Comparison of ENCODE assay signal across 8 mouse cellular contexts in genomic region chr10:82876076-82876796, GRCm38 (mm10). TPM values are rescaled to one million over a fixed set of nuclear protein-coding genes. Genes with fewer than 3 reads are reported as not detected.
DNase-seq lines count a peak whose midpoint lies in the region; ATAC-seq and TF ChIP-seq lines count a peak whose summit lies in the region.

No protein-coding gene starts in this region.

- no peak for TF ChIP-seq POLR2A in spleen, adult 2 months (IDR thresholded peaks at IDR 0.05; ENCODE audit: low read depth, low read length)

- peaks cover 66% of the 10 kb centered on the region for H3K36me3 ChIP-seq in heart, embryonic 15.5 days
- H3K36me3 ChIP-seq in spleen, adult 2 months (ENCODE audit: control insufficient read depth, insufficient read depth, low read length): peaks cover 26% of the 10 kb centered on the region
- H3K36me3 ChIP-seq in intestine, embryonic 15.5 days: peaks cover 50% of the 10 kb centered on the region
- H3K36me3 ChIP-seq in forebrain, embryonic 15.5 days: peaks cover 67% of the 10 kb centered on the region

- no peak overlapping the region for H3K4me2 ChIP-seq in heart, embryonic 15.5 days
- 0 out of 2 replicates have a peak overlapping the region, but pooled peaks have one; percentile 4 for H3K4me2 ChIP-seq in intestine, embryonic 15.5 days (replicated peaks)
- no peak overlapping the region for H3K4me2 ChIP-seq in forebrain, embryonic 15.5 days (replicated peaks)

- H3K9me3 ChIP-seq in heart, embryonic 15.5 days (replicated peaks): no peaks in the 10 kb centered on the region
- no peaks in the 10 kb centered on the region for H3K9me3 ChIP-seq in intestine, embryonic 15.5 days
- no peaks in the 10 kb centered on the region for H3K9me3 ChIP-seq in forebrain, embryonic 15.5 days

- H3K4me1 ChIP-seq in heart, embryonic 15.5 days (replicated peaks): peaks cover 19% of the 10 kb centered on the region
- H3K4me1 ChIP-seq in spleen, adult 2 months (ENCODE audit: control insufficient read depth, insufficient read depth, insufficient read length): no peaks in the 10 kb centered on the region
- peaks cover 10% of the 10 kb centered on the region for H3K4me1 ChIP-seq in intestine, embryonic 15.5 days (replicated peaks)
- no peaks in the 10 kb centered on the region; the same call in 1 of the 2 replicates for H3K4me1 ChIP-seq in forebrain, embryonic 15.5 days

- 63% methylated on average over 16 of the region's 16 CpGs for WGBS in heart, embryonic 15.5 days
- WGBS in spleen, adult 2 months: 83% methylated on average over 16 of the region's 16 CpGs
- 64% methylated on average over 16 of the region's 16 CpGs for WGBS in intestine, embryonic 15.5 days
- WGBS in forebrain, embryonic 15.5 days: 82% methylated on average over 16 of the region's 16 CpGs

- DNase-seq in heart, adult 9 months (ENCODE audit: low spot score in 2 of 2): no peak
- peak in 1 of 2 experiments; percentile 43 for DNase-seq in spleen, adult 2 months (ENCODE audit: low read depth in 1 of 2, low spot score in 2 of 2)
- DNase-seq in spleen, adult 12 weeks (ENCODE audit: low spot score): no peak
- DNase-seq in retina, embryonic 14.5 days (ENCODE audit: low spot score): peak; percentile 59
- no peak for DNase-seq in Muller cell, postnatal 12 days (ENCODE audit: inconsistent ontology term)

- ATAC-seq in heart, embryonic 15.5 days (replicated peaks; ENCODE audit: insufficient number of reproducible peaks, insufficient read depth, low FRiP score, low read depth): 0 out of 2 replicates have a peak, but pooled peaks have one; percentile 43
- peak; percentile 96 for ATAC-seq in intestine, embryonic 15.5 days
- no peak; the same call in 1 of the 2 replicates for ATAC-seq in forebrain, embryonic 15.5 days (replicated peaks)

- H3K9ac ChIP-seq in heart, embryonic 15.5 days: no peak overlapping the region
- H3K9ac ChIP-seq in intestine, embryonic 15.5 days: no peak overlapping the region
- no peak overlapping the region for H3K9ac ChIP-seq in forebrain, embryonic 15.5 days (replicated peaks)

- no peaks in the 10 kb centered on the region for H3K27me3 ChIP-seq in heart, embryonic 15.5 days
- no peaks in the 10 kb centered on the region for H3K27me3 ChIP-seq in spleen, adult 2 months (ENCODE audit: control insufficient read depth, insufficient read depth, low read length)
- no peaks in the 10 kb centered on the region for H3K27me3 ChIP-seq in intestine, embryonic 15.5 days (replicated peaks)
- no peaks in the 10 kb centered on the region for H3K27me3 ChIP-seq in forebrain, embryonic 15.5 days

- H3K27ac ChIP-seq in heart, embryonic 15.5 days: no peak overlapping the region
- no peak overlapping the region for H3K27ac ChIP-seq in spleen, adult 2 months (ENCODE audit: insufficient read depth, low read length)
- peak overlapping the region; percentile 67 for H3K27ac ChIP-seq in intestine, embryonic 15.5 days
- no peak overlapping the region for H3K27ac ChIP-seq in forebrain, embryonic 15.5 days (replicated peaks)

- no peak overlapping the region for H3K4me3 ChIP-seq in heart, embryonic 15.5 days
- no peak overlapping the region for H3K4me3 ChIP-seq in spleen, adult 2 months (ENCODE audit: extremely low read depth, insufficient read depth, insufficient read length)
- H3K4me3 ChIP-seq in intestine, embryonic 15.5 days (replicated peaks): no peak overlapping the region
- no peak overlapping the region for H3K4me3 ChIP-seq in forebrain, embryonic 15.5 days

- TF ChIP-seq CTCF in spleen, adult 2 months (IDR thresholded peaks at IDR 0.05; ENCODE audit: extremely low read depth, insufficient read depth, insufficient read length, insufficient replicate concordance): peak; percentile 24; the same call in 1 of the 2 replicates

RNA-seq across cellular contexts. Expression of gene Eid3, which starts 9.8 kb away (rescaled TPM):
- polyA plus RNA-seq in heart, embryonic 15.5 days (2015; fragmentation: Nextera tagmentation; extraction: Ambion mirVana): 0.15 and 0.42 TPM in 2 replicates
- polyA plus RNA-seq in spleen, adult 2 months (2012; rRNA removed): 0.34 TPM in 1 of 2 replicates, not detected in the other
- polyA plus RNA-seq in intestine, embryonic 15.5 days (2015; fragmentation: Nextera tagmentation; extraction: Ambion mirVana): 0.42 and 0.46 TPM in 2 replicates
- polyA plus RNA-seq in forebrain, embryonic 15.5 days (2015; fragmentation: Nextera tagmentation; extraction: Ambion mirVana): 0.22 and 0.51 TPM in 2 replicates

RNA-seq across cellular contexts. Expression of gene Txnrd1, which starts 42.5 kb away (rescaled TPM):
- polyA plus RNA-seq in heart, embryonic 15.5 days (2015; fragmentation: Nextera tagmentation; extraction: Ambion mirVana): 53.6 and 64.9 TPM in 2 replicates
- polyA plus RNA-seq in spleen, adult 2 months (2012; rRNA removed): 14.8 and 18.7 TPM in 2 replicates
- 106 and 115 TPM in 2 replicates for polyA plus RNA-seq in intestine, embryonic 15.5 days (2015; fragmentation: Nextera tagmentation; extraction: Ambion mirVana)
- polyA plus RNA-seq in forebrain, embryonic 15.5 days (2015; fragmentation: Nextera tagmentation; extraction: Ambion mirVana): 172 and 174 TPM in 2 replicates
